Mouse (Mus musculus): ENCODE data around the gene Aff3.

DNA sequence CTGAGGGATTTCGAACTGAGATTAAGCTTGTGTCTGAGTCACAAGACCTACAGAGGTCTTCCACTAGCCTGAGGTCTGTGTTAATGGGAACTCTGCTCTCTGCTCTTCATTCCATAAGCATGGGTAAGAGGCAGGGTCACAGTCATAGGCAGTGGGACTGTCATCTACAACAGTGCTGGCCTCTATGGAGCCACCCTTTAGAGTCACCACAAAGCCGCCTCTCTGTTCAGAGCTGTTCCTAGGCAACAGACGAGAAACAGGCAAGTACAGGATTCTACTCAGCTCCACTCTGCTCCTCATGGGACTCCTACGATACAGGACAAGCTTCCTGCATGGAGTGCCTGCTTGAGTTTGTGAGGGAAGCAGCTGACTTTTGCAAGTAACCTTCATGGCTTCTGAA is 371.9 kb downstream of the Aff3 start:
- TF ChIP-seq CTCF (IDR thresholded peaks at IDR 0.05) (no peak), POLR2A (IDR thresholded peaks at IDR 0.05; ENCODE audit: insufficient read depth, low read depth, low read length) (no peak), EP300 (IDR thresholded peaks at IDR 0.05; ENCODE audit: insufficient read depth, low read depth, low read length) (no peak)
